Mouse (Mus musculus) bone marrow, adult 2 months (tissue): ENCODE data around the gene Wnt5a.

Experiments
- CTCF ChIP-seq: fragments of 200-500 bp; IDR thresholded peaks from 2 replicates; pipeline ENCODE4 v1.5.1; 2011; ENCODE audit warnings: low read length, control low read depth; ENCODE audit not compliant: control insufficient read depth, insufficient read depth
- POLR2A ChIP-seq: fragments of 200-500 bp; IDR thresholded peaks from 2 replicates; pipeline ENCODE4 v1.6.1; 2011; ENCODE audit warnings: low read depth, mild to moderate bottlenecking, control low read depth, low read length, borderline replicate concordance; ENCODE audit not compliant: control insufficient read depth

DNA sequence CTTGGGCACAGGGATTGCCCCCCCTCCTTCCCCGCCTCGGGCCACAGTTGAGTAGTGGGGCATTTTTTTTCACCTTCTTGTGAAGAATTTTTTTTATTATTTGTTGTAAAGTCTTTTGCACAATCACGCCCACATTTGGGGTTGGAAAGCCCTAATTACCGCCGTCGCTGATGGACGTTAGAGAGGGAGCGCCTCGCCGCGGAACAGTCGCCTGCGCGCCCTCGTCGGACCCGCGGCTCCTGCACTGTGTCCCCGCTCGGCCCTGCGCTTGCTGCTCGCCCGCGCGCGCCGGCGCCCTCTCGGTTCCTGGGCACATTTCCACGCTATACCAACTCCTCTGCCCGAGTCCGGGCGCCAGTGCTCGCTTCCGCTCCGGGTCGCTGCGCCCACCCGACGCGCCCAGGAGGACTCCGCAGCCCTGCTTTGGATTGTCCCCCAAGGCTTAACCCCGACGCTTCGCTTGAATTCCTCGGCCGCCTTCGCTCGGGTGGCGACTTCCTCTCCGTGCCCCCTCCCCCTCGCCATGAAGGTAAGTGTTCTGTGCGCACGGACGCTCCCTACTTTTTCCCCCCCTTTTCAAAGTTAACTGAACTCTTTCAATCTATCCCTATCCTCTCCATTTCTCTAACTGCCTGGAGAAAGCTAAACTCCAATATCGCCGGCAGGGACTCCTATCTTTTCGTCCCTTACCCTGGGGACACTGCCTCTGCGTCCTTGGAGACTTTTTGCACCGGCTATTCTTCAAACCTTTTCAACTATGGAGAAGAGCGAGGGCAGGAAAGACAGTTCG lies 1.2 kb downstream of the Wnt5a start:
- no peak for TF ChIP-seq POLR2A
- TF ChIP-seq CTCF, result no peak
